22 mouse cellular contexts compared by ENCODE assay signal in genomic region chr2:181553772-181554171, GRCm38 (mm10). TPM values are rescaled to one million over a fixed set of nuclear protein-coding genes. Genes with fewer than 3 reads are reported as not detected.
DNase-seq lines count a peak whose midpoint lies in the region; ATAC-seq and TF ChIP-seq lines count a peak whose summit lies in the region.
"Had no signal": no experiment of that assay in that cellular context is flagged by ENCODE, and none has a peak within 500 bp of the region (broad histone marks: within the 10 kb centered on the region; RNA-seq: fewer than 3 reads in every experiment).

No protein-coding gene starts in this region.

- ATAC-seq in liver, postnatal 0 days = peak; percentile 63
- ATAC-seq in liver, embryonic 12.5 days = no peak
- ATAC-seq in granulocyte monocyte progenitor cell, adult 5-6 weeks (replicated peaks; ENCODE audit: poor library complexity, severe bottlenecking) = peak; percentile 94
- no peak for ATAC-seq in hindbrain, embryonic 16.5 days
- ATAC-seq: CD4-positive, CD25-positive, alpha-beta regulatory T cell, adult 4 months; forebrain, embryonic 15.5 days had no signal

- no peak for DNase-seq in liver, postnatal 0 days
- DNase-seq in 416B (ENCODE audit: low read depth) = peak; percentile 79
- peak; percentile 60 for DNase-seq in adipocyte (ENCODE audit: low spot score)
- DNase-seq in heart, postnatal 10 days = no peak
- no peak for DNase-seq in cerebellum, adult 11-12 months
- DNase-seq: adrenal gland, postnatal 14 days; cerebellum, adult 11 months; cerebellum, adult 9-10 months; cerebellum, postnatal 25 days; gastrocnemius, postnatal 10 days; heart, adult 2 months; heart, postnatal 4 days had no signal

- TF ChIP-seq CTCF in liver, postnatal 0 days (IDR thresholded peaks at IDR 0.05; ENCODE audit: low read depth) = no peak

- intact Hi-C loops in heart, postnatal 10 days (cut with DNase I) = no loop called here

- no peak overlapping the region for H3K4me2 ChIP-seq in liver, postnatal 0 days (ENCODE audit: low read depth, low read length)
- no peak overlapping the region for H3K4me2 ChIP-seq in liver, embryonic 12.5 days
- no peak overlapping the region for H3K4me2 ChIP-seq in hindbrain, embryonic 16.5 days (ENCODE audit: low read length)
- H3K4me2 ChIP-seq: embryonic facial prominence, embryonic 12.5 days; forebrain, embryonic 15.5 days; heart, embryonic 12.5 days; hindbrain, embryonic 12.5 days had no signal

- peak overlapping the region; percentile 45 for H3K27ac ChIP-seq in liver, postnatal 0 days (ENCODE audit: low read depth)
- H3K27ac ChIP-seq in liver, embryonic 12.5 days = no peak overlapping the region
- no peak overlapping the region for H3K27ac ChIP-seq in hindbrain, embryonic 16.5 days (ENCODE audit: low read depth, low read length)
- H3K27ac ChIP-seq: embryonic facial prominence, embryonic 12.5 days; forebrain, embryonic 15.5 days; heart, adult 2 months; hindbrain, embryonic 12.5 days; hindbrain, postnatal 0 days had no signal

- no peak for TF ChIP-seq EP300 in liver, postnatal 0 days (IDR thresholded peaks at IDR 0.05; ENCODE audit: low read depth)

- H3K27me3 ChIP-seq in liver, postnatal 0 days (ENCODE audit: insufficient read depth, low read length) = no peaks in the 10 kb centered on the region
- H3K27me3 ChIP-seq in liver, embryonic 12.5 days (replicated peaks) = no peaks in the 10 kb centered on the region
- H3K27me3 ChIP-seq in hindbrain, embryonic 16.5 days (replicated peaks; ENCODE audit: control insufficient read depth, insufficient read depth, low read length) = no peaks in the 10 kb centered on the region
- H3K27me3 ChIP-seq: embryonic facial prominence, embryonic 12.5 days; forebrain, embryonic 15.5 days; heart, embryonic 12.5 days; hindbrain, embryonic 12.5 days had no signal

- H3K36me3 ChIP-seq in liver, postnatal 0 days (replicated peaks; ENCODE audit: insufficient read depth, low read length) = peaks cover 40% of the 10 kb centered on the region
- H3K36me3 ChIP-seq in liver, embryonic 12.5 days = peaks cover 61% of the 10 kb centered on the region
- H3K36me3 ChIP-seq in hindbrain, embryonic 16.5 days (ENCODE audit: control insufficient read depth, insufficient read depth, low read length) = peaks cover 35% of the 10 kb centered on the region

- no peak overlapping the region for H3K9ac ChIP-seq in liver, postnatal 0 days (replicated peaks)
- H3K9ac ChIP-seq in liver, embryonic 12.5 days = no peak overlapping the region
- no peak overlapping the region for H3K9ac ChIP-seq in hindbrain, embryonic 16.5 days (ENCODE audit: low read depth, low read length)
- H3K9ac ChIP-seq: embryonic facial prominence, embryonic 12.5 days; forebrain, embryonic 15.5 days; heart, embryonic 12.5 days; hindbrain, embryonic 12.5 days had no signal

- H3K4me3 ChIP-seq in liver, postnatal 0 days (ENCODE audit: low read depth, low read length) = no peak overlapping the region
- no peak overlapping the region for H3K4me3 ChIP-seq in liver, embryonic 12.5 days
- H3K4me3 ChIP-seq in hindbrain, embryonic 16.5 days (ENCODE audit: low read length) = no peak overlapping the region
- H3K4me3 ChIP-seq: embryonic facial prominence, embryonic 12.5 days; forebrain, embryonic 15.5 days; heart, adult 2 months; heart, embryonic 12.5 days; hindbrain, embryonic 12.5 days had no signal

- no peaks in the 10 kb centered on the region for H3K9me3 ChIP-seq in liver, postnatal 0 days (ENCODE audit: low read length)
- H3K9me3 ChIP-seq in liver, embryonic 12.5 days (replicated peaks) = no peaks in the 10 kb centered on the region
- no peaks in the 10 kb centered on the region for H3K9me3 ChIP-seq in hindbrain, embryonic 16.5 days (ENCODE audit: control insufficient read depth, low read length)
- H3K9me3 ChIP-seq: embryonic facial prominence, embryonic 12.5 days; forebrain, embryonic 15.5 days; G1E; heart, embryonic 12.5 days; hindbrain, embryonic 12.5 days had no signal

- H3K4me1 ChIP-seq in liver, postnatal 0 days (ENCODE audit: insufficient read depth) = no peaks in the 10 kb centered on the region
- H3K4me1 ChIP-seq in liver, embryonic 12.5 days = peaks cover 20% of the 10 kb centered on the region
- no peaks in the 10 kb centered on the region for H3K4me1 ChIP-seq in hindbrain, embryonic 16.5 days (ENCODE audit: control insufficient read depth, insufficient read depth, low read depth, low read length)
- H3K4me1 ChIP-seq: embryonic facial prominence, embryonic 12.5 days; forebrain, embryonic 15.5 days; heart, embryonic 12.5 days; hindbrain, embryonic 12.5 days had no signal

RNA-seq across cellular contexts. Expression of gene Uckl1, which starts 30.9 kb away (rescaled TPM):
- 20.3 and 22.8 TPM in 2 replicates for polyA plus RNA-seq in liver, postnatal 0 days (2015; fragmentation: Nextera tagmentation; extraction: Ambion mirVana)
- polyA plus RNA-seq in liver, embryonic 12.5 days (2016; fragmentation: Nextera tagmentation; extraction: Ambion mirVana) = 30.7 and 32.7 TPM in 2 replicates
- total RNA-seq in granulocyte monocyte progenitor cell, adult 5-6 weeks (2014; fragmentation: Nextera tagmentation) = 118 and 128 TPM in 2 replicates
- 41.5 and 54.1 TPM in 2 replicates for total RNA-seq in granulocyte monocyte progenitor cell, adult 5-6 weeks (2017)
- total RNA-seq in heart, postnatal 10 days (2021) = 10 to 100 TPM; 43.3 to 47.1 TPM
- polyA plus RNA-seq in hindbrain, embryonic 16.5 days (2015; fragmentation: Nextera tagmentation; extraction: Ambion mirVana) = 58.5 and 59.4 TPM in 2 replicates

RNA-seq across cellular contexts. Expression of gene Dnajc5, which starts 33.5 kb away (rescaled TPM):
- 20.5 and 24.7 TPM in 2 replicates for polyA plus RNA-seq in liver, postnatal 0 days (2015; fragmentation: Nextera tagmentation; extraction: Ambion mirVana)
- polyA plus RNA-seq in liver, embryonic 12.5 days (2016; fragmentation: Nextera tagmentation; extraction: Ambion mirVana) = 43.6 and 45.0 TPM in 2 replicates
- 43.8 and 47.1 TPM in 2 replicates for total RNA-seq in granulocyte monocyte progenitor cell, adult 5-6 weeks (2014; fragmentation: Nextera tagmentation)
- total RNA-seq in granulocyte monocyte progenitor cell, adult 5-6 weeks (2017) = 46.4 and 54.5 TPM in 2 replicates
- 100 to 1,000 TPM in 1 of 2 experiments, 10 to 100 TPM in 1; 96.7 to 104 TPM for total RNA-seq in heart, postnatal 10 days (2021)
- polyA plus RNA-seq in hindbrain, embryonic 16.5 days (2015; fragmentation: Nextera tagmentation; extraction: Ambion mirVana) = 284 and 286 TPM in 2 replicates

RNA-seq across cellular contexts. Expression of gene Prpf6, which starts 37.9 kb away (rescaled TPM):
- polyA plus RNA-seq in liver, postnatal 0 days (2015; fragmentation: Nextera tagmentation; extraction: Ambion mirVana) = 16.7 and 17.5 TPM in 2 replicates
- 45.6 and 48.2 TPM in 2 replicates for polyA plus RNA-seq in liver, embryonic 12.5 days (2016; fragmentation: Nextera tagmentation; extraction: Ambion mirVana)
- 30.8 and 35.2 TPM in 2 replicates for total RNA-seq in granulocyte monocyte progenitor cell, adult 5-6 weeks (2014; fragmentation: Nextera tagmentation)
- total RNA-seq in granulocyte monocyte progenitor cell, adult 5-6 weeks (2017) = 68.8 and 71.6 TPM in 2 replicates
- total RNA-seq in heart, postnatal 10 days (2021) = 10 to 100 TPM; 37.0 to 41.1 TPM
- 57.3 and 63.6 TPM in 2 replicates for polyA plus RNA-seq in hindbrain, embryonic 16.5 days (2015; fragmentation: Nextera tagmentation; extraction: Ambion mirVana)

RNA-seq across cellular contexts. Expression of gene Zfp512b, which starts 38.8 kb away (rescaled TPM):
- 8.9 and 10.5 TPM in 2 replicates for polyA plus RNA-seq in liver, postnatal 0 days (2015; fragmentation: Nextera tagmentation; extraction: Ambion mirVana)
- 22.2 and 23.4 TPM in 2 replicates for polyA plus RNA-seq in liver, embryonic 12.5 days (2016; fragmentation: Nextera tagmentation; extraction: Ambion mirVana)
- total RNA-seq in granulocyte monocyte progenitor cell, adult 5-6 weeks (2014; fragmentation: Nextera tagmentation) = 21.1 and 23.5 TPM in 2 replicates
- 11.6 and 15.6 TPM in 2 replicates for total RNA-seq in granulocyte monocyte progenitor cell, adult 5-6 weeks (2017)
- total RNA-seq in heart, postnatal 10 days (2021) = 10 to 100 TPM; 31.2 to 39.5 TPM
- 44.9 and 65.1 TPM in 2 replicates for polyA plus RNA-seq in hindbrain, embryonic 16.5 days (2015; fragmentation: Nextera tagmentation; extraction: Ambion mirVana)

RNA-seq across cellular contexts. Expression of gene Samd10, which starts 45.2 kb away (rescaled TPM):
- polyA plus RNA-seq in liver, postnatal 0 days (2015; fragmentation: Nextera tagmentation; extraction: Ambion mirVana) = 2.1 and 2.3 TPM in 2 replicates
- 2.8 and 3.0 TPM in 2 replicates for polyA plus RNA-seq in liver, embryonic 12.5 days (2016; fragmentation: Nextera tagmentation; extraction: Ambion mirVana)
- 6.2 and 13.1 TPM in 2 replicates for total RNA-seq in granulocyte monocyte progenitor cell, adult 5-6 weeks (2014; fragmentation: Nextera tagmentation)
- total RNA-seq in granulocyte monocyte progenitor cell, adult 5-6 weeks (2017) = 3.2 and 4.5 TPM in 2 replicates
- 1 to 10 TPM; 2.7 to 3.2 TPM for total RNA-seq in heart, postnatal 10 days (2021)
- polyA plus RNA-seq in hindbrain, embryonic 16.5 days (2015; fragmentation: Nextera tagmentation; extraction: Ambion mirVana) = 192 and 201 TPM in 2 replicates

Comparison
In these comparisons a context has a peak if more than half of its experiments do, and no peak if none do; other contexts are left out.
1. ATAC-seq: peak in liver, postnatal 0 days (single experiment) and granulocyte monocyte progenitor cell, adult 5-6 weeks (single experiment); none in liver, embryonic 12.5 days (single experiment) and hindbrain, embryonic 16.5 days (single experiment).
2. DNase-seq: peak in 416B (single experiment) and adipocyte (single experiment); none in liver, postnatal 0 days (single experiment), heart, postnatal 10 days (0 of 2) and cerebellum, adult 11-12 months (single experiment).